Mouse (Mus musculus) testis, adult 2 months (tissue): ENCODE data around the gene Tmbim6. TPM values are rescaled to one million over a fixed set of nuclear protein-coding genes. Genes with fewer than 3 reads are reported as not detected.
"Not testable (repeated sequence)": the region's sequence is repeated elsewhere in the genome, so short reads cannot be mapped to it uniquely, and the experiment has no call there.

ENCODE experiments used
- H3K27ac ChIP-seq: fragments of 200-500 bp; 2 replicates; pipeline ENCODE4 v1.5.1; 2012; ENCODE audit warnings: low read depth, low read length; ENCODE audit not compliant: control insufficient read depth, insufficient read depth
- H3K27me3 ChIP-seq: fragments of 200-500 bp; 2 replicates; pipeline ENCODE4 v1.6.1; 2012; ENCODE audit warnings: mild to moderate bottlenecking, low read length, moderate library complexity; ENCODE audit not compliant: control insufficient read depth, insufficient read depth
- H3K36me3 ChIP-seq: fragments of 200-500 bp; 2 replicates; pipeline ENCODE4 v1.6.1; 2012; ENCODE audit warnings: mild to moderate bottlenecking, low read length; ENCODE audit not compliant: control insufficient read depth, insufficient read depth
- H3K4me1 ChIP-seq: fragments of 200-500 bp; 2 replicates; pipeline ENCODE4 v1.6.1; 2012; ENCODE audit warnings: low read length; ENCODE audit not compliant: control insufficient read depth, insufficient read depth
- H3K4me3 ChIP-seq: fragments of 200-500 bp; 2 replicates; pipeline ENCODE4 v1.5.1; 2012; ENCODE audit warnings: low read depth, mild to moderate bottlenecking, low read length, moderate library complexity, mixed read lengths; ENCODE audit not compliant: control insufficient read depth
- CTCF ChIP-seq: fragments of 200-500 bp; IDR thresholded peaks from 2 replicates; pipeline ENCODE4 v1.5.1; 2012; ENCODE audit warnings: low read depth, mild to moderate bottlenecking, inconsistent platforms, low read length, moderate library complexity; ENCODE audit not compliant: control insufficient read depth, insufficient read depth, insufficient replicate concordance
- POLR2A ChIP-seq: fragments of 200-500 bp; IDR thresholded peaks from 2 replicates; pipeline ENCODE4 v1.6.1; 2012; ENCODE audit warnings: low read depth, mild to moderate bottlenecking, inconsistent platforms, low read length, moderate library complexity; ENCODE audit not compliant: control insufficient read depth
- polyA plus RNA-seq: library from polyadenylated mRNA; depleted of rRNA; stranded (reverse); fragments of >200 nt; gene quantifications from 2 replicates; pipeline ENCODE4 v1.2.3, GENCODE M21; 2012

The Tmbim6 gene
- polyA plus RNA-seq, 1 experiment: 786 TPM

DNA sequence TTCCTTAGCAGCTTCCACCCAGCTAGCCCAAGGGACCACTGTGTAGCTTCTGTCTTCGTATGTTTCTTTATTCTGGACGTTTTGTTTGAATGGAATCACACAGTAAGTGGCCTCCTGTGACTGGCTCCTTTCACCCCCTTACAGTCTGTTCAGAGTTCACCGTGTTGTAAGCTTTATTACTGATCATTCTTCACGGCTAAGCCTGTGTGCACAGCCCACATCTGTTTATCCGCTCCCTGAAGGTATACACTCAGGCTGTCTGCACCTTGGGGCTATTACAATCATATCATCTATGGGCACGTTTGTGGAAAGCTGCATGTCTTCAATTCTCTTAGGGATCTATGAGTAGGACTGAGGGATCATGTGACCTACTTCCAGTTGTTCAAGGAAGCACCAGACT lies 52.9 kb downstream of the Tmbim6 start:
- H3K36me3 ChIP-seq: no peaks in the 10 kb centered on the region

DNA sequence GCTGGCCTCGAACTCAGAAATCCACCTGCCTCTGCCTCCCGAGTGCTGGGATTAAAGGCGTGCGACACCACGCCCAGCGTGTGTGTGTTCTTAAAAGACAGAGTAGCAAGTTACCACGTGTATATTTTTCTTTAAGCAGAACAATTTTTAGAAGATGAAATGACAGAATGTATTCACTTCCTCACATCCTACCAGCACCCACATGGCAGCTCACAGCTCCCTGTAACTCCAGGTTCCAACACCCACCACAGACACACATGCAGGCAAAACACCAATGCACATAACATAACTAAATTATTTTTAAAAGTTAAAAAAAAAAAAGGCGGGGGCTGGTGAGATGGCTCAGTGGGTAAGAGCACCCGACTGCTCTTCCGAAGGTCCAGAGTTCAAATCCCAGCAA lies 53.5 kb downstream of the Tmbim6 start:
- not testable (repeated sequence) for H3K27ac ChIP-seq, H3K36me3 ChIP-seq, H3K4me1 ChIP-seq, H3K4me3 ChIP-seq, H3K27me3 ChIP-seq

More for the DNA sequence above, 52.9 kb downstream of the Tmbim6 start:
- no peak for TF ChIP-seq CTCF
- no peak for TF ChIP-seq POLR2A
- H3K27ac ChIP-seq: no peak overlapping the region
- no peaks in the 10 kb centered on the region for H3K27me3 ChIP-seq
- no peak overlapping the region for H3K4me3 ChIP-seq
- peaks cover 2% of the 10 kb centered on the region for H3K4me1 ChIP-seq

DNA sequence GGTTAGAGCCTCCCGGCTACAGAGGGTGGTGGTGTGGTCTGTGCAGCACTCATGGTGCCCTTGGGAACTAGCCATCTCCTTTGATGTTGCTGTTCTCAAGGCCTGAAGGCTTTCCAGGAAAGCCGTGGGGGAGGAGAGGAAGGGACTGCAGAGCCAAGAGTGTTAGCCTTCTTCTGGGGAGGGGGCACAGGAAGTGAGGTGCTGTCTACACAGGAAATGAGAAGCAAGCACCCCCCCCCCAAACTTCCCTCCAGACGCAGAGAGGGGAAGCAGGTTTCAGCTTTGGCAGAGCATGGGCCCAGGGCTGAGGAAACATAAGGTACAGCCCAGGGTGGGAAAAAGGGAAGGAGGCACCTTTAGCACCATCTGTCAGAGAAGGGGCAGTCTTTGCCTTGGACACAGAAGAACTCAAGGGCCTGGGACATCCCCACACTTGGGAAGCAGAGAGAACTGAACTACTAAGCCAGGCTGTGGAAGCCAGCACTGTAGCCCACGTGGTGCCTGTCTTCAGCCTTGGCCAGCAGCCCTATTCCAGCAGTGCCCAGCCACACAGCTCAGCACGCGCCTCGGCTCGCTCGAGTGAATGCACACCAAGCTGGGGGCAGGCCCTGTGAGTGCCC lies 56.6 kb downstream of the Tmbim6 start:
- no peaks in the 10 kb centered on the region for H3K27me3 ChIP-seq
- H3K4me3 ChIP-seq: no peak overlapping the region
- no peaks in the 10 kb centered on the region for H3K36me3 ChIP-seq
- H3K27ac ChIP-seq: peak overlapping the region; percentile 56
- no peaks in the 10 kb centered on the region; the same call in 1 of the 2 replicates for H3K4me1 ChIP-seq
- TF ChIP-seq CTCF (no peak), POLR2A (no peak)

DNA sequence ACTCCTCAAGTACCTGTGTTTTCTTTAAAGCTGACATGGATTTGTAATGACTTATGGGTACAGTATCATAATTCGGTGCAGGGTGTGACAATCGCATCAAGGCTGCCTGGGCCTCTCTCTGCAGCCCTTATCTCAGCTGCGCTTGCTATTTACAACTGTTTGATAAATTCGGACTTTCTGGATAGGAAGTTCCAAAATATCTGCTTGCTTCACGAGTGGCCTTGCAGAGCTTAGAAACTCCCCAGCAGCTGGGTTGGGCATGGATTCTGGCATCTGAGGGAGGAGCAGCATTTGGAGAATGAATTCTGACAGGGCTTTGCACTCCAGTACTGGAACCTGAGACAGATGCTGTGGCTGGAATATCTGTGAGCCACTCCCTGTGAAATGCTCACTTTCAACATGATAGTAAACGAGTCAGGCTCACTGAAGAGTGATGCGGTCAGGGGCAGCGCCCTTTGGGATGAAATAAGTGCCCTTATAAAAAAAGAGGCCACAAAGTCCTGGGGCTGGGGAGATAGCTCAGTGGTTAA lies 57.1 kb downstream of the Tmbim6 start:
- no peak overlapping the region for H3K4me3 ChIP-seq
- H3K36me3 ChIP-seq: no peaks in the 10 kb centered on the region
- TF ChIP-seq CTCF (no peak), POLR2A (no peak)
- no peaks in the 10 kb centered on the region for H3K27me3 ChIP-seq
- peak overlapping the region; percentile 56 for H3K27ac ChIP-seq
- H3K4me1 ChIP-seq: no peaks in the 10 kb centered on the region; the same call in 1 of the 2 replicates

DNA sequence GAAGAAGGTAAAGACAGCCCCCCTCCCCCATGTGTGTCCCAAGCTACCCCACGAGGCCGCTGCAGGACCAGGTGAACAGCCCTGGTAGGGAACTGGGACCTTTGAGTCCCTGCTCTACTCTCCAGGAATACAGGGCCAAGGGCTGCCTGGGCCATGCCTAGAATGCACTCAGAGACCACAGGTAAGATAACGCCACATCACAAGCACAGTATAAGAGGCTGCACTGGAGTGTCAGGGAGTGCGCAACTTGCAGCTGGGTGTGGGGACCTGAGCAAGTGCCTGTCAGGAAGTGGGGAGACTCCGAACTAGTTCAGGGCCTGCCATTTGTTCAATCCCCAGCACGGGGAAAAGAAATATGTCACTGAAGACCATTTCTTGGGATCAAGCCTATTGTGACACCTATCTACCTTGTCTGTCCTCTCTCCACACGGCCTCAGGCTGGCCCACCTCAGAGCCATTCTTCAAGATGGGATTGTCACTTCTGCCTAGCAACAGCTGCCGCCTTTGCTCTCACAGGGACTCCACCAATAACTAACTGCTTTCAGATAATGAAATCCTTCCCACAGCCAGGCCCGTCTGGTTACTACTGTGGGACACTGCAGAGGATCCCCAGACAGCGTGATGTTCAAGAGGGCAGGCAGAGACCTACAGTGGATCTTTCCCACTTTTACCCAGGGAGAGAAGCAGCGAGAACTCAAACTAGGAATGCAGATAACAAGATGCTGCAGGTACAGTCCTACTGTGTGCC lies 60.6 kb downstream of the Tmbim6 start:
- TF ChIP-seq CTCF (no peak), POLR2A (no peak)
- Histone ChIP-seq H3K4me1 (peaks cover 14% of the 10 kb centered on the region), H3K27ac (no peak overlapping the region), H3K27me3 (no peaks in the 10 kb centered on the region), H3K4me3 (no peak overlapping the region), H3K36me3 (no peaks in the 10 kb centered on the region)

DNA sequence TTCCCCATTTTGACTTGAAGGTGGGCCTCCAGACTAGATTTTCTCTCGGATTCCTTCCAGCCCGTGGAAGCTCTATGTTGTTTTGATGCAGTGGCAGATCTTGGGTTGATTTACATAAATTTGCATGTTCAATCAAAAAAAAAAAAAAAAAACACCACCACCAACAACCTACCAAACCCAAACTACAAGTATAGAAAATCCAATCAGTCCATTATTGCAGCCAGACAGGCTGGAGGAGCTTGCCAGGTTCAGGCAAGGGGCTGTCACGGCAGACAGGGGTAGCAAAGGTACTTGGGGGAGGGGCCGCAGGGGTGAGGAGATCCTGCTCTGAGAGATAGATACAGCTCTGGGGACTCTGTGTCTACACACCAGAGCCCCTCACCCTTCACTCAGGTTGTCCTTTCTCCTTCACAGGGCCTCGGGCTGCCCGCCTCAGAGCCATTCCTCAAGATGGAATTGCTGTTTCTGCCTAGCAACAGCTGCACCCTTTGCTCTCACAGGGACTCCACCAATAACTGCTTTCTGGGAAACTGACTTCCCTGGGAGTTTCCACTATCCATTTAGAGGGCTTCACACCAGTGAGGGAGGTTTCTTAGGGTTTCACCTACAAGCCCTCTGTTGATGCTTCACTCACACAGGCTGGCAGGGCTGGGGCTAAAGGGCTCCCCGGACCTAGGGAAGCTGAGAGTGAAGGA lies 62.0 kb downstream of the Tmbim6 start:
- peaks cover 14% of the 10 kb centered on the region for H3K4me1 ChIP-seq
- no peaks in the 10 kb centered on the region for H3K36me3 ChIP-seq
- H3K27ac ChIP-seq: no peak overlapping the region
- no peak for TF ChIP-seq POLR2A
- no peak for TF ChIP-seq CTCF
- no peaks in the 10 kb centered on the region for H3K27me3 ChIP-seq
- no peak overlapping the region for H3K4me3 ChIP-seq

DNA sequence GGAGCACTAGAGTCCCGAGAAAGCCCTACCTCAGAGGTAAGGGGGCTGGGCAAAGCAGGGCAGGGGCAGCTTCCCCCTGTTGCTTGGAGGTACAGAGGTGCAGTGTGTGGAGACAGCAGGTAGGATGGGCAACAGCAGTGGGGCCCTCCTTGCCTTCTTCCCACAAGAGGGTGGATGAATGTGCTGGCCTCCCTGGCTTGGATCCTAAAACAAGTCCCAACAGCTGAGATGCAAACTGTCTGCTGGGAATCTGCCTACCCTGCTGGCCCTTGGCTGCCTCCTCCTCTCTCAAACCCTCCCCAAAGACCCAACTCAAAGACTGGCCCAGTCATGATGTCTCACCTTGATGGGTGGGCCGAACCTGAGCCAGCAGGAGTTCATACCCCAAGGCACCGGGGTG lies 62.7 kb downstream of the Tmbim6 start:
- H3K4me1 ChIP-seq: peaks cover 14% of the 10 kb centered on the region
- H3K36me3 ChIP-seq: no peaks in the 10 kb centered on the region
- no peak for TF ChIP-seq CTCF
- H3K27ac ChIP-seq: no peak overlapping the region
- no peaks in the 10 kb centered on the region for H3K27me3 ChIP-seq
- no peak overlapping the region for H3K4me3 ChIP-seq
